Mouse (Mus musculus) megakaryocyte, embryonic 14.5 days (primary cell): ENCODE data around the gene Prkg2. TPM values are rescaled to one million over a fixed set of nuclear protein-coding genes. Genes with fewer than 3 reads are reported as not detected.

Experiments used
- H3K27me3 ChIP-seq: replicated peaks from 2 replicates; pipeline ENCODE3; 2012; ENCODE audit warnings: inconsistent platforms
- H3K36me3 ChIP-seq: replicated peaks from 2 replicates; pipeline ENCODE3; 2012; ENCODE audit warnings: low read length, inconsistent platforms, mixed read lengths
- H3K4me1 ChIP-seq: 2 replicates; pipeline ENCODE4 v1.6.1; 2012; ENCODE audit warnings: inconsistent platforms
- H3K4me3 ChIP-seq: replicated peaks from 2 replicates; pipeline ENCODE3; 2012; ENCODE audit warnings: moderate library complexity, mild to moderate bottlenecking, inconsistent platforms
- H3K9me3 ChIP-seq: 2 replicates; pipeline ENCODE4 v1.6.1; 2012; ENCODE audit warnings: inconsistent platforms
- FLI1 ChIP-seq: IDR thresholded peaks from 2 replicates; pipeline ENCODE4 v1.6.1; 2012; ENCODE audit warnings: low read length, inconsistent platforms, mixed read lengths
- polyA plus RNA-seq: library from polyadenylated mRNA; stranded (reverse); fragments of >175 nt; gene quantifications from 2 replicates; pipeline ENCODE4 v1.2.3, GENCODE M21; 2012; ENCODE audit warnings: low replicate concordance; ENCODE audit not compliant: insufficient read depth

Prkg2 gene
- polyA plus RNA-seq, 1 experiment = not detected

GRCm38 (mm10) chr5:98882096-98882495 lies 155.1 kb downstream of the Prkg2 start:
- no peaks in the 10 kb centered on the region for H3K36me3 ChIP-seq

More at GRCm38 (mm10) chr5:98882096-98882495, 155.1 kb downstream of the Prkg2 start:
- no peak for TF ChIP-seq FLI1
- H3K27me3 ChIP-seq = no peaks in the 10 kb centered on the region
- H3K4me1 ChIP-seq = no peaks in the 10 kb centered on the region
- H3K9me3 ChIP-seq = no peaks in the 10 kb centered on the region
- H3K4me3 ChIP-seq = no peak overlapping the region

Other genes starting within 250 kb of the Prkg2 start
- gene Bmp3, start 182.9 kb downstream of the Prkg2 start, polyA plus RNA-seq = not detected in 2 replicates